Mouse (Mus musculus) mature B cell (primary cell): ENCODE results near the gene Musk.

ENCODE experiments used
- in situ Hi-C: fragments of 300-500 bp; cut with MboI; formaldehyde crosslinking; loops from 2 replicates; pipeline ENCODE4 v1.14.3; 2019

Musk gene

GRCm38 (mm10) chr4:58317536-58317935, 31.8 kb downstream of the Musk start:
- in situ Hi-C loops = no loop called here

GRCm38 (mm10) chr4:58320293-58320692, 34.5 kb downstream of the Musk start:
- in situ Hi-C loops = no loop called here

DNA sequence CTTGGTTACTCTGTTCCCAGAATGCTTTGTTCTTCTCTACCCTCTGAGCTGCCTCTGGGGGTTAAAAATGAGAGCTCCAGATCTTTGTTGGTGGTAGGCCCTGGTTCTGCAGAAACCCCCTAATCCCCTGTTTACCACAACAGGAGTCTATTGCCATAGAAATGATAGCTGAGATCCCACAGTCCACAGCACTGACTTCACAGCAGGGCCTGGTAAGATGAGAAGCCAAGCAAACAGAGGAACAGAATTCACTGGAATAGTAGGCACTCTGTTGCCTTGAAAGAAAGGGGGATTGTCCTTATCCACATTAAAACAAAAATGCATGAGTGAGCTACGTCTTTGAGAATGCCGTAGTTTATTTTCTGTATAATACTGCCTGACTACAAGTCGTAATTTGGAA, 41.0 kb downstream of the Musk start:
- in situ Hi-C loops = no loop called here

DNA sequence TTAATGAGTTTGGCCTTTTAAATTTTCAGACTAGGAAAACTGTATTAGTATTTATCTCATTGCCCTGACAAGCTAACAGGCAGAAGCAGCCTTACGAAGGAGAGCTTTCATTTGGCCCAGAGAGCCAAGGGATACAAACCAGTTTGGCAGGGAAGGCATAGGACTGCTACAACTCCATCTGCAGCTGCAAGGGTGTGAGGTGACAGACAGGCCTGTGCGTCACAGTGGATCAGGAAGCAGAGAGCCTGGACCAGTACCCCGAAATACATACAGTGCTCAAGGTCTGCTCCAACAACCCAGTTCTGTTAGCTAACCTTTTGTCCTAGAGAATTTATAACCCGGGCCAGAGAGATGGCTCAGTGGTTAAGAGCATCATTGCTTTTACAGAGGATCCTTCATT, 42.5 kb downstream of the Musk start:
- in situ Hi-C loops = no loop called here

GRCm38 (mm10) chr4:58330016-58330415, 44.3 kb downstream of the Musk start:
- in situ Hi-C loops = no loop called here

- in situ Hi-C loops = no loop called here
These were observed 45.3 kb downstream of the Musk start for GRCm38 (mm10) chr4:58330864-58331638.

DNA sequence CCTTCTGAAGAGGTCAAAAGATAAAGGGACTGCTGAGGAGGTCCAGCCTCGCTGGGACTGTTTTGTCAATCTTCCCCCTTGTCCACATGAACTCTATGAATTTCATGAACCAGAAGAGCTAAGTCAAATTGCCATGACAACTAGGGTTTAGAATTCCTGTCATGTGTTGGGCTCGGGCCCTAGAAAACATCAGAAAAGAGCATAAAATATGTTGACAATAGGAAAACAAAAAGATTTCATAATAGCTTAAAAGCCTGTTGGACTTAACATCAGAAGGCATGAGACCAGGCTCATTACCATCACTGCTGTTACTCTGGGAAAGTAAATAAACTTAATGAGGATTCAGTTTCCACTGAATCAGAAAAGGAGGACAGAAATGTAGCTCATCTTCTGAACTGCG, 46.6 kb downstream of the Musk start:
- in situ Hi-C loops = no loop called here

DNA sequence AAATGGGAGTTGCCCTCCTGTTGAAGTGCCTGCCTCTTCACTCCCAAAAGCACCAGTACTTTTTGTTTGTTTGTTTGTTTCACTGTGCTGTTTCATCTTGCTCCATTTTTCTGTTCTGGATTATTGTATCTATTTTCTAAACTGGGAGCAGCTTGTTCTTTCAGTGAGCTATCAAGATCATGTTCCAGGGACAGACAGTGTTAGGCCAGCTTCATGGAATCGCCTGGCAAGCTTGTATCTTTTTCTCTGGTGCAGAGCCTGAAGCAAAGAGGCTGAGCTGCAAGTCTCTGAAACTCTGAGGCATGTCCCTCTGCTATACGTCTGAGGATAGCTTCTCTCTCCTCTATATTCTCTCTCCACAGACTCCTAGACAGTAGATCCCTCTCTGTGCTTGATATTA, 50.5 kb downstream of the Musk start:
- in situ Hi-C loops = no loop called here

DNA sequence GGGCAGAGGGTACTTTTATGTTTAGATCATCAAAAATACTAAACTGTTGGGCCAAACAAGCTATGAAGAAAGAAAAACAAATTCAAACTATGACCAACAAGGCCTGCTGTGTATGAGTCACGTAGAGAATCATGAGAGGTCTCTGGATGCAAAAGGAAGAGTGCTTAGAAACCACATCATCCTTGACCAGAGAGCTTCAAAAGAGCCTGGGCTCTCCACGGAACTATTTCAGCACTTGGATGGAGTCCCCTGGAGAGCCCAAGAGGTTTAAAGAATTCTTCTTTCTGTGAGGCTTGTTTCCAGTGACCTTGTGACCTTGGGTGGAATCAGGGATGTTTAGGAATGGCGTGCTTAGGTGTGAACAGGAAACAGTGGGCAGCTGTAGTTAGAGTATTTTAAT, 53.5 kb downstream of the Musk start:
- in situ Hi-C loops = no loop called here

- in situ Hi-C loops = no loop called here
These were observed 64.4 kb downstream of the Musk start for GRCm38 (mm10) chr4:58350206-58350605.

- in situ Hi-C loops = no loop called here
These were observed 65.4 kb downstream of the Musk start for GRCm38 (mm10) chr4:58351165-58351564.

GRCm38 (mm10) chr4:58351590-58351989, 65.8 kb downstream of the Musk start:
- in situ Hi-C loops = no loop called here

- in situ Hi-C loops = no loop called here
These were observed 73.2 kb downstream of the Musk start for GRCm38 (mm10) chr4:58358996-58359395.

DNA sequence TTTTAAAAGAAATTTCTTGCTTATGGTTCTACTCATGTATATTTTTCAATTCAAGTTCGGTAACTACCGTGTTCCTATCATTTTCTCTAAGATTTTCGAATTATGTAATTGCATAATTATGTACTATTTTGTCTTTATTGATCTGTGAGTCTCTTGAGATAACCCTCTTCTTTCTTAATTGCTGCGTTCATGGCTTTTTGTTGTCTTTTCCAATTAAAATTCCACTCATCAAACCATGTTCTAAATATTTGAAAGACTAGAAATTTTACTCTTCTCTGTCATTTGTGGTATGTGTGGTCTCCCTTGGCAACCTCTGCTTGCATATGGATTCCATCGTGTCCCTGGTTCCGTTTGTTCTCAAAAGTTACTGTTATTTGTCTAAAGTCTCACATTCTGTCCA, 79.6 kb downstream of the Musk start:
- in situ Hi-C loops = no loop called here

DNA sequence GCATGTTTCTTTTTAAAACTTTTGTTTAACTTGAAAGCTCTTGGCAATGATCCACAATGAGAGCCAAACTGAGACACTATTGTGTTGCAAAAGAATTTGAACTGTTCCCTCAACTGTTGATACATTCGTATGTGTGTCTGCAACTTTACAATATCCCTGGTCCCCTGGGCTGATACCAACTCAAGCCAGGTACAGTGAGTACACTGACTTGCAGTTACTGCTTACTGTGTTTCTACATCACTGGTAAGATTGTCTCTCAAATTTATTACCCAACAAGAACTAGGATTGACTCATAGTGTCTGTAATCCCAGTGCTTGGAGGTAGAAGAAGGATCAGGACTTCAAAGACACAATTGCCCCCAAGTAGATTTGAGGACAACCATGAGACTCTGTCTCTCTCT, 85.3 kb downstream of the Musk start:
- in situ Hi-C loops = no loop called here

- in situ Hi-C loops = no loop called here
These were observed 87.8 kb downstream of the Musk start for GRCm38 (mm10) chr4:58373599-58373998.

DNA sequence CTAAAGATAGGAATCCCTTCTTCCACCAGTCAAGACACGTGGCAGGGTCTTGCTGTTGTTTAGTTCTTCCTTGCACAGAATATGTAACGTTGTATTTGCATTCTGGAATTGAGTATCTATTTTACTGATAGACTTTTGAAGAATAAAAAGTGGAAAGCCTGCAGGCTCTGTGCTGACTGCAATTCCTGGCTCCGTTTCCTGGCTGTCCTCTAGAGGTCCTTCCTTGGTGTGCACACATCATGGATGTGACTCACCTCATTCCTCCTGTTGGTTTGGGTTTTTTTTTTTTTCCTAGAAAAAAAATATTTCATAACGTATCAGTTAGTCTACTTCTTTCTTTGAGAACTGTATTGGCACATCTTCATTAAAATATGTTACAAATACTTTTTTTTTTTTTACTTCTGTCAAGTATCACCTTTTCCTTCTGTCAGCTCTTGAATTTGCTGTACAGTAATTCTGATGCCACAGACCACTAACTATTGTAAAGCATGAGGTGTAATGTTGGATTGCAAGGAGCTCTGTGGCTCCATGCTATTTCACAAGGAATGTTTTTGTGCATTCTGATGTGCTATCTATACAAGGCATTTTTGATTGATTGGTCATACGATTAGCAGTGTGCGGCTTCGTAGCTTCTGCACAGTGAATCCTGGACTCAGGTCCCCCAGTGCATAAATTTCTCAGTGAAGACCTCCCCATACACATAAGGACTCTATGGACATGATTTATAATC, 88.5 kb downstream of the Musk start:
- in situ Hi-C loops = no loop called here

DNA sequence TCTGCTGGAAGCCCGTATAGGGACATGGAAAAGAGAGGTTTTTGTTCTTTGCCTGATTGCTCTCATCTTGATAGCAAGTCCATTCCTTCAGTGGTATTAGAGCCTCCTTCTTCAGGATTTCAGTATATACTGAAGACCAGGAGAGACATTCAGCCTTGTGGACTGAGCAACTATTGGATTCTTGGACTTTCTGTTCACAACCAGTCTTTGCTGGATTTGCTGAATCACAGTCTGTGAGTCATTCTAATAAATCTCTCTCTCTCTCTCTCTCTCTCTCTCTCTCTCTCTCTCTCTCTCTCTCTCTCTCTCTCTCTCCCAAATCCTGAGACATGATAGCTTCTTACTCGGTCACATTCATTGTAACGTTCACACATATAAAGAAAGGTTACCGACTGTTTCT, 93.4 kb downstream of the Musk start:
- in situ Hi-C loops = no loop called here

DNA sequence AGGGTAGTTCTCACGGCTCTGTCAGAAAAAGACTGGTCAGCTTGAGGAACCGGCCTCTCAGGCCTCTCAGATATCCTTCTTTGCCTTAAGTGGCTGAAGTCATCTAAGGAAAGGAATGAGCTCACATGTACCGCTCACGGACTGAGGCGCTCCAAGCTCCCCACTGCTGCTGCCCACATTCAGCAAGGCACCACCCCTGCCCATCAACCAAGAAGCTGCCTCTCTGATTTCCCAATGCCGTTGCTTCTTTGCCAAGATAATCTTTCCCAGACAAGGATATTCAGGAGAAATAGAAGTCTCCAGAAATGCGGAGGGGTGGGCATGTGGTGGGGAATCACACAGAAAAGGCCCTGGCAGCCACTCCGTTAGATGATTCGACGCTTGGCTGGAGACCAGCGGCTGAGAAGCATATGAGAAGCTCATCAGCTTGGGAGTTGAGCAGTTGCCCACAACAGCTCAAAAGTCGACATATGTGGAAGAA, 115.1 kb downstream of the Musk start:
- in situ Hi-C loops = no loop called here

- in situ Hi-C loops = no loop called here
These were observed 116.3 kb downstream of the Musk start for GRCm38 (mm10) chr4:58401973-58402501.

GRCm38 (mm10) chr4:58413188-58414185, 127.7 kb downstream of the Musk start:
- in situ Hi-C loops = no loop called here

DNA sequence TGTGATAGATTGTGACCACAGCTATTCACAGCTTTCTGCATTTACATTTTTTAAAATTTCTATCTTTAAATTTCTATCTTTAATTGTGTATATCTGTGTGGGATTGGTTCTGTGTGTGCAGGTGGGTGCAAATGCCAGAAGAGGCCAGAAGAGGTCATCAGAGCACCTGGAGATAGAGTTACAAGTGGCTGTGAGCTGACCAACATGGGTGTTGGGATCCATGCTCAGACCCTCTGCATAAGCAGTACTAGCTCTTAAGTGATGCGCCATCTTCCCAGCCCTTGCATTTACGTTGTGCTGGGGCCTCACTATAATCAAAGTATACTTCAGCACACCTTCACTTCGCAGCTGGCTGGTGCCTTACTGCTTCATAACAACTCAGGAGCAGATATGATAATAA, 129.8 kb downstream of the Musk start:
- in situ Hi-C loops = no loop called here
